Mouse (Mus musculus) hindbrain, embryonic 10.5 days (tissue): Measurements from ENCODE around the gene Caskin1. TPM values are rescaled to one million over a fixed set of nuclear protein-coding genes. Genes with fewer than 3 reads are reported as not detected.

Experiments
- DNase-seq: peaks from one replicate; pipeline ENCODE4 v3.0.0-alpha.2; 2017; ENCODE audit warnings: low spot score
- H3K27ac ChIP-seq: fragments of 300-500 bp; sonication (generic); 2 replicates; pipeline ENCODE4 v1.5.1; 2016; ENCODE audit warnings: mild to moderate bottlenecking, moderate library complexity
- H3K27me3 ChIP-seq: fragments of 300-500 bp; sonication (generic); 2 replicates; pipeline ENCODE4 v1.6.1; 2016; ENCODE audit warnings: mild to moderate bottlenecking; ENCODE audit not compliant: poor library complexity, insufficient read depth, severe bottlenecking
- H3K36me3 ChIP-seq: fragments of 300-500 bp; sonication (generic); 2 replicates; pipeline ENCODE4 v1.6.1; 2016; ENCODE audit warnings: mild to moderate bottlenecking, moderate library complexity
- H3K4me1 ChIP-seq: fragments of 300-500 bp; sonication (generic); replicated peaks from 2 replicates; pipeline ENCODE4 v1.6.1; 2016; ENCODE audit warnings: mild to moderate bottlenecking
- H3K4me3 ChIP-seq: fragments of 300-500 bp; sonication (generic); 2 replicates; pipeline ENCODE4 v1.5.1; 2016; ENCODE audit warnings: mild to moderate bottlenecking, moderate library complexity
- H3K9me3 ChIP-seq: fragments of 300-500 bp; sonication (generic); 2 replicates; pipeline ENCODE4 v1.6.1; 2016; ENCODE audit warnings: mild to moderate bottlenecking, moderate library complexity
- WGBS: fragments of 180-500 bp; shearing (Covaris S2); methylation state at CpG from one replicate; pipeline ENCODE4 v1.1.7; 2016; 5-methylcytosine and 5-hydroxymethylcytosine counted together
- polyA plus RNA-seq: library from polyadenylated mRNA; unstranded; fragments of >200 nt; fragmentation: Nextera tagmentation; extraction: Ambion mirVana; gene quantifications from 2 replicates; pipeline ENCODE4 v1.2.1, GENCODE M21; 2016

Caskin1 gene
- polyA plus RNA-seq, 1 experiment from 2014 or later = 10.2 TPM

DNA sequence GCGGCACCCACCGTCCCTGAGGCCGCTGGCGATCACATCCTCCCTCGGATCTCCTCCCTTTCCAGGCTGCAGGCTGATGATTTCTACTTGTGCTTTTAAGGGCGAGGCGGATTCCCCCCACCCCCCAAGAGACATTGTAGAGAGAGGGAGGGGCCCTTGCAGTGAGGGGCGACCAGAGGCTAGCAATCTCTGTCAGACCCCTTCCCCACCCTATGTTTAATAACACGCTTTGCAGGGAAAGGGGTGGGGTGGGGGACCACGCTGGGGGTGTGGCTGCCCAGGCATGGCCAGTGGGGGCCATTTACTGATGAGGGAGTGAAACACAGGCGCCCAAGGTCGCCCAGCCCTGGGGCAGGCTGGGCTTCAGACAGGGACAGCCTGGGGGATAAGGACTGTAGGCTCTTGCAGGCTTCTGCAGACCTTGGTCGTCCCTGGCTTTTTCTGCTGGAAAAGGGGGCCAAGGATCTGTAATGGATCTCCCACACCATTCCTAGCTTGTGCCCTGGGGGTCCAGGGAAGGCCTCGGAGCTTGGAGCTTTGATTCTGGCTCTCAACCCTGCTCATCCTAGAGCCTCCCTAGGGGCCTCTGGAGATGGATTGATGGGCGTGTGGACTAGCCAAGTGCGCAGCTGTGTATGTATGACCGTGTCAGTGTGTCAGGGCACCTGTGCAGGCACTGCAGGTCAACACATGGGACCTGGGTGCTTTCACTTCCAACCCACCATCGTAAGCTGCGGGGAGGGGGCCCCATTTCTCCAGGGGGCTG, 1.0 kb downstream of the Caskin1 start:
- peak overlapping the region; percentile 88 for H3K4me3 ChIP-seq
- peaks cover 43% of the 10 kb centered on the region for H3K4me1 ChIP-seq
- WGBS = 17% methylated on average over 19 of the region's 19 CpGs
- DNase-seq = no peak
- H3K27me3 ChIP-seq = peaks cover 41% of the 10 kb centered on the region
- H3K9me3 ChIP-seq = no peaks in the 10 kb centered on the region
- peak overlapping the region; percentile 92 for H3K27ac ChIP-seq
- H3K36me3 ChIP-seq = no peaks in the 10 kb centered on the region

DNA sequence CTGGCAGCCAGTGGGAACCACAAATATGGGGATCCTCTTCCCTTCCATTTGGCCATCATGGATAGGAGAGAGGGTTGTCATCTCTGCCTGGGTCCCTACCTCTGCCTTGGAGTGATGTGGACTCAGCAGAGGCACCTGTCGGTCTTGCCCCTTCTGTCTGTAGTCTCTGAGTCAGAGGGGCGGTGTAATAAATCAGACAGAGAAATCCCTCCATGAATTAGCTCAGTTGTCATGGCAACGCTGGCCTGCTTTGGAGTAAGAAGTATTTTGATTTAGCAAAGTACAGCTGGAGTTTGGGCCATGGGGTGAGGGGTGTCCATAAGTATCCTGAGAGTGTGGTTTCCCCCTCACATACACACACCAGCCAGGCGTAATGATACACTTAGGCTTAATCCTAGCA, 2.0 kb downstream of the Caskin1 start:
- Histone ChIP-seq H3K27me3 (peaks cover 41% of the 10 kb centered on the region), H3K4me1 (peaks cover 39% of the 10 kb centered on the region), H3K36me3 (no peaks in the 10 kb centered on the region), H3K4me3 (peak overlapping the region; percentile 88; the same call in 1 of the 2 replicates), H3K27ac (no peak overlapping the region), H3K9me3 (no peaks in the 10 kb centered on the region)
- 83% methylated on average over 4 of the region's 4 CpGs for WGBS
- DNase-seq = no peak

DNA sequence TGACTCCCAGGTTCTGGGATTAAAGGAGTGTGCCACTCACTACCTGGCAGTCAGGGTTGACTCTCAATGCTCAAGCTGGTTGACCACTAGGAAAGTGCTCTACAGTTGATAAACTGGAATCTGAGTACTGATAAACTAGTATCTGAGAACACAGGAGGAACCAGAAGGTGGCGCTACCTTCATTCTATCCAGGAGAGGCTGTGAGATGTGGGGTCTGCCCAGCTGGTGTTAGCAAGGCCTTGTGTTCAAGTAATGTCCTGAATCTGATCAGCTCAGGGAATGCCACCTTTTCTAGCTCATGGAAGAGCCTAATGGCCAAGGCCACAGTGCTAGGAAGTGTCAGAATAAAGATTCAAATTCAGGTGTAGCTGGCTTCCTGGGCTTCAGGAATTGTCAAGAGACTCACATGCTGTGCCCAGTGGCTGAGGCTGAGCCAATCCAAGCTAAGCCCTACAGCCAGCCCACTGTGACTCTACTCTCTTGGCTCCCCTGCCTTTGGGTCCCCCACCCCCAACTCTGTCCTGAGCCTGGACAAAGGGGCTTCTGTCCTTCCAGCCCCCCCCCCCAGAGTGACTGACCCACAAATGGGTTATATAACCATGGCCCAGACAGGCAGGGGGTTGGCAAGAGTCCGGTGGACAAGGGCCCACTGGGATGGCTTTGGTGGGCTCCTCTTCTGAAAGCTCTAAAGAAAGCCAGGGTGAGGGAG, 6.4 kb downstream of the Caskin1 start:
- peak overlapping the region; percentile 12; the same call in 1 of the 2 replicates for H3K27ac ChIP-seq
- peaks cover 7% of the 10 kb centered on the region; the same call in 1 of the 2 replicates for H3K27me3 ChIP-seq
- H3K4me3 ChIP-seq = no peak overlapping the region
- DNase-seq = peak; percentile 57
- 37% methylated on average over 2 of the region's 2 CpGs for WGBS
- H3K9me3 ChIP-seq = no peaks in the 10 kb centered on the region
- peaks cover 14% of the 10 kb centered on the region for H3K4me1 ChIP-seq
- peaks cover 40% of the 10 kb centered on the region for H3K36me3 ChIP-seq

DNA sequence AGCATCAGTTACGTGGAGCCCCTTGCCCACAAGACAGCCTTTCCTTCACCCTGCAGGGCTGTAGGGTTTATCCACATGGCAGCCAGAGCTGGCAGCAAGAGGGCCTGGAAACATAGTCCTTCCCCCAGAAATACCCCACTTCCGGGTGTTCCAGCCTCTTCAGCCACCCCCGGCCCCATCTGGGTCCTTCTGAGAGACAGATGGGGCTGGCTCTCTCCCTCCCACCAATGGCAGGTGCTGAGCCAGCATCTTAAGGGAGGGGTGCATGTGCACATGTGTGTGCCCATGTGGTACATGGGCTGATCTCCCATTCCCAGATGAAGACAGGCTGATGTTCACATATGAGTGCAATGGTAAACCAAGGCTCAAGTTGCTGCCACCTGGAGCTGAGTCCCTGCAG, 7.0 kb downstream of the Caskin1 start:
- no peak overlapping the region for H3K27ac ChIP-seq
- WGBS = 86% methylated on average over 3 of the region's 3 CpGs
- H3K9me3 ChIP-seq = no peaks in the 10 kb centered on the region
- 0 out of 2 replicates have a peak, but pooled peaks cover under 1% of the 10 kb centered on the region for H3K27me3 ChIP-seq
- H3K4me1 ChIP-seq = peaks cover 8% of the 10 kb centered on the region
- no peak for DNase-seq
- peaks cover 46% of the 10 kb centered on the region for H3K36me3 ChIP-seq
- 0 out of 2 replicates have a peak overlapping the region, but pooled peaks have one; percentile 6 for H3K4me3 ChIP-seq

DNA sequence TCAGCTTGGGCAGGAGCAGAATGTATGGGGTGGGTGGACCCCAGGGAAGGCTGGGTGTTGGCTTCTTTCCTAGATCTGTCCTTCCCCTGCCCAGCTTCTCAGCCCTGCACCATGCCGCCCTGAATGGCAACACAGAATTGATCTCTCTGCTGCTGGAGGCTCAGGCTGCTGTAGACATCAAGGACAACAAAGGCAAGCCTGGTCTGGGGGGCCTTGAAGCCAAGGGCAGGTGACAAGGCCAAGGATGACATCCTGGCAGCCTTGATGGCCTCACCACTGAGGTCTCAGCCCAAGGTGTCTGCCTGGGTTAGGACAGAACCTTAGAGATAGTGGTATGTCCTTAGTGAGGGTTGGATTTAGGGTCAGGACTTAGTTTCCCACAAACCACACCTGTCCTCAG, 7.6 kb downstream of the Caskin1 start:
- Histone ChIP-seq H3K27ac (no peak overlapping the region), H3K27me3 (no peaks in the 10 kb centered on the region), H3K4me3 (no peak overlapping the region), H3K9me3 (no peaks in the 10 kb centered on the region), H3K4me1 (peaks cover 7% of the 10 kb centered on the region), H3K36me3 (peaks cover 52% of the 10 kb centered on the region)
- 97% methylated on average over 1 of the region's 1 CpGs for WGBS
- DNase-seq = no peak

DNA sequence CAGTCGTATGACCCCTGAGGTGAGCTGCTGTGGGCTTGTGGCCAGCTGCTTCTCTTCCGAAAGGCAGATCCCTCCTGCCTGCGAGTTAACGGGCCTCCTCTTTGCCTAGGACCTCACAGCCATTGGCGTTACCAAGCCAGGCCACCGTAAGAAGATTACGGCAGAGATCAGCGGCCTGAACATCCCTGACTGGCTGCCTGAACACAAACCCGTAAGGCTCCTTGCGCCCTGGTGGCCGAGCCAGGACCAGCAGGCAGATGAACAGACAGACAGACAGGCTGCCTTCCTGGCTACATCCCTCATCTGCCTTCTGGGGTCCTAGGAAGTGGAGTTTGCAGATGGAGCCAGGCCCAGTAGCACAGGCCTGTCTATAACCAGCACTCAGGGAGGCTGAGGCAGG, 13.8 kb downstream of the Caskin1 start:
- 49% methylated on average over 11 of the region's 11 CpGs for WGBS
- Histone ChIP-seq H3K9me3 (no peaks in the 10 kb centered on the region), H3K36me3 (peaks cover 98% of the 10 kb centered on the region), H3K4me1 (peaks cover 12% of the 10 kb centered on the region), H3K27ac (no peak overlapping the region; the same call in 1 of the 2 replicates), H3K4me3 (0 out of 2 replicates have a peak overlapping the region, but pooled peaks have one; percentile 2), H3K27me3 (peaks cover 9% of the 10 kb centered on the region)
- peak; percentile 27 for DNase-seq

DNA sequence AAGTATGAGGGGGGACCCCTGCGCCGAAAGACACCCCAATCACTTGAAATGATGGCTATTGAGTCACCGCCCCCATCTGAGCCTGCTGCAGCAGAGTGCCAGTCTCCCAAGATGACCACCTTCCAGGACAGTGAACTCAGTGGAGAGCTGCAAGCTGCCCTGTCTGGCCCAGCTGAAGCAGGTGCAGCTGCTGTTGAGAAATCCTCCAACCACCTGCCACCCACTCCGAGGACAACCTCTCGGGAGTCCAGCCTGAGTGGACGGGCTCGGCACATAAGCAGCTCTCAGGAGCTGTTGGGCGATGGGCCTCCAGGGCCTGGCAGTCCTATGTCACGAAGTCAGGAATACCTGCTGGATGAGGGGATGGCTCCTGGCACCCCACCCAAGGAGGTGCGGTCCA, 15.7 kb downstream of the Caskin1 start:
- Histone ChIP-seq H3K36me3 (peaks cover 98% of the 10 kb centered on the region), H3K4me3 (no peak overlapping the region), H3K4me1 (peaks cover 14% of the 10 kb centered on the region), H3K27ac (no peak overlapping the region), H3K27me3 (peaks cover 12% of the 10 kb centered on the region), H3K9me3 (no peaks in the 10 kb centered on the region)
- DNase-seq = no peak
- 93% methylated on average over 10 of the region's 10 CpGs for WGBS

DNA sequence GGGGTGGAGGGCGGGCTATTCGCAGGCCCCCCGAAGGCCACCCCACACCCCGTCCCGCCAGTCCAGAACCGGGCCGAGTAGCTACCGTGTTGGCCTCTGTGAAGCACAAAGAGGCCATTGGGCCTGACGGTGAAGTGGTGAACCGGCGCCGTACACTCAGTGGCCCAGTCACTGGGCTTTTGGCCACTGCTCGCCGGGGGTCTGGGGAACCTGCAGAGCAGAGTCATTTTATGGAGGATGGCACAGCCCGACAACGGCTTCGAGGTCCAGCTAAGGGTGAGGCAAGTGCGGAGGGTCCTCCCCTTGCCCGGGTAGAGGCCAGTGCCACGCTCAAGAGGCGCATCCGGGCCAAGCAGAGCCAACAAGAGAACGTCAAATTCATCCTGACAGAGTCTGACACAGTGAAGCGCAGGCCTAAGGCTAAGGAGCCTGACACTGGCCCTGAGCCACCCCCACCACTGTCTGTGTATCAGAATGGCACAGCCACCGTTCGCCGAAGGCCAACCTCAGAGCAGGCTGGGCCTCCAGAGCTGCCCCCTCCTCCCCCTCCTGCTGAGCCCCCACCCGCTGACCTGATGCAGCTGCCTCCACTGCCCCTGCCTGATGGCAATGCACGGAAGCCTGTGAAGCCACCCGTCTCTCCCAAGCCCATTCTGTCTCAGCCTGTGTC, 17.0 kb downstream of the Caskin1 start:
- peaks cover 99% of the 10 kb centered on the region for H3K36me3 ChIP-seq

DNA sequence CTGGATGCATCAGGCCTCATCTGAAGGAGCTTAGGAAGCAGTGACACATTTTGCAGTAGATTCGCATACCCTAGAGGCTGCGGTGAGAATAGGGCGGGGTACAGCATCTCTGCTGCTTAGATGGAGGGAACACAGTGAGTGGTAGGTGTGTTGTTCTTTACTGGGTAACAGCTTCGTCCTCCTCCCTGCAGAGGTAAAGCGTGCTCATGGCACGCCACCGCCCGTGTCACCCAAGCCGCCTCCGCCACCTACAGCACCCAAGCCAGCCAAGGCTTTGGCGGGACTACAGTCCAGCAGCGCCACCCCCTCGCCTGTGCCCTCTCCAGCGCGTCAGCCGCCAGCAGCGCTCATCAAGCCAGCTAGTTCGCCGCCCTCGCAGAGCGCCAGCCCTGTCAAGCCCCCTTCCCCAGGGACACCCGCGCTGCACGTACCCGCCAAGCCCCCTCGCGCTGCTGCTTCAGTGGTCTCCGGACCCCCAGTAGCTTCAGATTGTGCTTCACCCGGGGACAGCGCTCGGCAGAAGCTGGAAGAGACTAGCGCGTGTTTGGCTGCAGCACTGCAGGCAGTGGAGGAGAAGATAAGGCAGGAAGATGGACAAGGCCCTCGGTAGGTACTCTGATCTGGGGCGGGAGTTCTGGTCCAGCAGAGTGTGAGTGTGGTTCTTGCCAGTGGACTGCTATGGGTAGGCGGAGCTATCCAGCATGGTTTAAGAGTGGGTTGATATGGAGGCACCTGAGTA, 18.1 kb downstream of the Caskin1 start:
- peaks cover 99% of the 10 kb centered on the region for H3K36me3 ChIP-seq
- H3K4me1 ChIP-seq = peaks cover 14% of the 10 kb centered on the region
- DNase-seq = no peak
- H3K27ac ChIP-seq = peak overlapping the region; percentile 50
- no peaks in the 10 kb centered on the region for H3K9me3 ChIP-seq
- peaks cover 12% of the 10 kb centered on the region for H3K27me3 ChIP-seq
- peak overlapping the region; percentile 27; the same call in 1 of the 2 replicates for H3K4me3 ChIP-seq
- WGBS = 27% methylated on average over 36 of the region's 36 CpGs

More for the DNA sequence above, 17.0 kb downstream of the Caskin1 start:
- DNase-seq = no peak
- peaks cover 12% of the 10 kb centered on the region for H3K27me3 ChIP-seq
- no peak overlapping the region for H3K27ac ChIP-seq
- peaks cover 14% of the 10 kb centered on the region for H3K4me1 ChIP-seq
- H3K4me3 ChIP-seq = no peak overlapping the region
- no peaks in the 10 kb centered on the region for H3K9me3 ChIP-seq
- WGBS = 88% methylated on average over 30 of the region's 30 CpGs

DNA sequence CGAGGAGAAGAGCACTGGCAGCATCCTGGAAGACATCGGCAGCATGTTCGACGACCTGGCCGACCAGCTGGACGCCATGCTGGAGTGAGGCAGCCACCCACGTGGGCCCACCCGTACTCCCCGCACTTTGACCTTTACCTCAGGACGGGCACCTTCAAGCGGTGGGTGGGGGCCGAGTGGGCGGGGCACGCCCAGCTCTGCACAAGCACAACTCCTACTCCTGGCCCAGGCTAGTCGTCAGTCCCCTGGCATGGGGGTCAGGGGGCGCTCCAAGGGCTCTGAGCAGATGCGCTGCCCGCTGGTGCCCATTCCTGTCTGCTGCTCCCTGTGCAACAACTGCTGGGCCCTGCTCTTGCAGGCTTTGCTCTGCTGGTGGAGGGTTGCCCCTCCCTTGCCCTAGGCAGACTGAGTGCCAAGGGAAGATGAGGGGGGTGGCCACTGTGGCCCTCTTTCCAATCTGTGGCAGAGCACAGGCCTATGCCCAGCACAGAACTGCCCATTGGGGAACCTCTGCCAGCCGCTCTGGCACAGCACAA, 18.8 kb downstream of the Caskin1 start:
- Histone ChIP-seq H3K9me3 (no peaks in the 10 kb centered on the region), H3K4me3 (peak overlapping the region; percentile 27; the same call in 1 of the 2 replicates), H3K27me3 (peaks cover 12% of the 10 kb centered on the region), H3K36me3 (peaks cover 99% of the 10 kb centered on the region), H3K27ac (no peak overlapping the region; the same call in 1 of the 2 replicates), H3K4me1 (peaks cover 14% of the 10 kb centered on the region)
- 52% methylated on average over 19 of the region's 19 CpGs for WGBS
- DNase-seq = no peak

DNA sequence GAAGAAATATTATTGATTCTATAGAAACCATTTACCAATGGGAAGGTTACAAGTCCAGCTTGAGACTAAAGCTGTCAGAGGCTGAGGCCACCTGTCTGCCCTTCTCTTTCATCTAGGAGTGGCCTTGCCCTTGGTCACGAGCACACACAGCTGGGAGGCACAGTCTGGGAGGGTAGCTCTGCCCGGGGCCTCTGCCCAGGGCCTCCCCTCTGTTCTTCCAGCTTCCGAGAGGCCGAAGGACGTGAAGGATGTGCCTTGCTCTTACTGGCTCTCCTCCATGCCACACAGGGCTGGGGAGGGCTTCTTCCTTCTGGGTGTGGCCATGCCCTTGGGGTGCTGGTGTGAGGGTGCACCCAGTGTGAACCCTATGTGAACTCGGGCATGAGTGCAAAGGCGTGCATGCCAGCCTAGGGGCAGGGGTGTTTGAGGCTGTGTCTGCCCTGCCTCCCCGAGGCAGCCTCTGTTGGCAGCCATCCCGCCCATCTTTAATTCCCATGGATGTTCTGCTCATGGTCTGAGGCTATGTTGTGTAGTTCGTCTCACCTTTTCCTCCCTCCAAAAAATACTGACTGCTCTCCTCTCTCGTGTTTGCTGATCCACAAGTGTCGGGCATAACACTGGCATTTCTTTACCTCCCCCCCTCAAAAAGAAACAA, 19.5 kb downstream of the Caskin1 start:
- Histone ChIP-seq H3K4me3 (no peak overlapping the region), H3K9me3 (no peaks in the 10 kb centered on the region), H3K4me1 (peaks cover 14% of the 10 kb centered on the region), H3K27ac (no peak overlapping the region), H3K36me3 (peaks cover 99% of the 10 kb centered on the region), H3K27me3 (peaks cover 12% of the 10 kb centered on the region)
- WGBS = 82% methylated on average over 12 of the region's 12 CpGs
- no peak for DNase-seq
